Mouse (Mus musculus) gastrocnemius, postnatal 14 days (tissue): ENCODE measurements around the gene Olfr1307. TPM values are rescaled to one million over a fixed set of nuclear protein-coding genes. Genes with fewer than 3 reads are reported as not detected.

Experiments used
- DNase-seq: peaks from one replicate; pipeline ENCODE4 v3.0.0; 2021; ENCODE audit warnings: mixed read lengths
- intact Hi-C: fragments of 180-260 bp; cut with DNase I; formaldehyde crosslinking; loops from one replicate; pipeline ENCODE4 v1.15.1; 2025; ENCODE audit warnings: low total_unique reads
- long read RNA-seq, 2 experiments: library from polyadenylated mRNA; stranded (forward); transcript quantifications; one replicate each; pipeline ENCODE4 v2.0.0; 2021
- total RNA-seq, 2 experiments: library from RNA; stranded (reverse); gene quantifications; 2 replicates each; pipeline ENCODE4 v1.2.3; 2021

The Olfr1307 gene
- not detected for total RNA-seq
- long read RNA-seq, experiment 1: 0 reads
- long read RNA-seq, experiment 2: 0 reads

- DNase-seq: no peak
- intact Hi-C loops: no loop called here
Observed at GRCm38 (mm10) chr2:111949340-111949739, at the start of gene Olfr1307. TSS of gene Olfr1307 (minus strand) at chr2:111949440.

DNA sequence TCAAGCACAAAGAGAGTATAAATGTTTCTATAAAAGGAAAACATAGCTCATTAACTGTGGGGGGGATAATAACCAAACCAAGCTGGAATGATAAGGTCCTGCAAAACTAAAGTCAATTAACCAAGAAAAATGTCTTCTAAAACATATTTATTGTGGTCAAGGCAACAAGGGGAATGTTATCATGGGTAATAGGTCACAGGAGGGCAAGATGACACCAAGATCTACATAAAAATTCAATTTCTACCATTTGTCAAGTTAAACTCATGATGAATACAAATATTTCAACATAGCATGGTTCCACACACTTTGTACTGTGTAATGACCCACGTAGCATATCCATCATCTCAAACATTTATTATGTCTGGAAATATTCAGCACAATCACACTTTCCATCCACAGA lies 40.9 kb upstream of the Olfr1307 start, which contains the start of gene Olfr1309:
Olfr1309 (minus strand) TSS at position 101 of the 400 bp plus-strand sequence.
- DNase-seq: no peak
- intact Hi-C loops: no loop called here

GRCm38 (mm10) chr2:111964844-111965243 lies 15.6 kb upstream of the Olfr1307 start, which contains the start of gene Olfr1308:
TSS of gene Olfr1308 (minus strand) at chr2:111964944.
- no peak for DNase-seq
- intact Hi-C loops: no loop called here

DNA sequence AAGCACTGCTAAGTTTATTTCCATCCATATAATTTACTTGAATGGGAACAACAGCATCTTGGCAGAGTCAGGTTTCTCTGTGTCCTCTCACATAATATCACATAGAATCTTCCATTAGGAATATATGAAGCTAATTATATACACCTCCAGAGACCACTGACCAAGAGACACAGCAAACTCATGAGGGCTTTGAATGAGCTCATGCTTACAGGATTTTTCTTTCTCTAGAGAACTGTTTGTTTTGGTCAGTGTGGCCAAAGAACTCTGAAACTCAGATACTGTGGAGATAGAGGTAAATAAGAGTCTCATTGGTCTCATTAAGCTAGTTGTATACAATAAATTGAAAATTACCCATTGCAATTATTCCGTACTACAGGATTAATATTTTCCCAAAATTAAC lies 33.1 kb downstream of the Olfr1307 start, which contains the start of gene Olfr1306:
Olfr1306 (minus strand) TSS at position 101 of the 400 bp plus-strand sequence.
- intact Hi-C loops: no loop called here
- DNase-seq: no peak

Other genes with a start within 250 kb of the Olfr1307 start
- not detected for gene Olfr1301, start 198.4 kb downstream of the Olfr1307 start, total RNA-seq
- not detected for gene Olfr1302, start 172.0 kb downstream of the Olfr1307 start, total RNA-seq
- gene Olfr1303, start 129.1 kb downstream of the Olfr1307 start, total RNA-seq: not detected
- not detected for gene Olfr1305, start 72.3 kb downstream of the Olfr1307 start, total RNA-seq
- gene Olfr1306, start 33.2 kb downstream of the Olfr1307 start, total RNA-seq: not detected
- gene Olfr1308, start 15.5 kb upstream of the Olfr1307 start, total RNA-seq: not detected
- not detected for gene Olfr1309, start 40.8 kb upstream of the Olfr1307 start, total RNA-seq
- not detected for gene Olfr1310, start 63.3 kb upstream of the Olfr1307 start, total RNA-seq
- not detected for gene Olfr1311, start 75.0 kb upstream of the Olfr1307 start, total RNA-seq
- gene Olfr1312, start 100.8 kb upstream of the Olfr1307 start, total RNA-seq: not detected
- not detected for gene Olfr1313, start 128.4 kb upstream of the Olfr1307 start, total RNA-seq
- not detected for gene Olfr1314, start 147.3 kb upstream of the Olfr1307 start, total RNA-seq
- not detected for gene Olfr1315-ps1, start 166.0 kb upstream of the Olfr1307 start, total RNA-seq
- gene Olfr1316, start 185.5 kb upstream of the Olfr1307 start, total RNA-seq: not detected
- gene Olfr1317, start 190.9 kb upstream of the Olfr1307 start, total RNA-seq: not detected
- gene Olfr1318, start 204.8 kb upstream of the Olfr1307 start, total RNA-seq: not detected